Mouse (Mus musculus): Measurements from ENCODE around the gene Mllt11. TPM values are rescaled to one million over a fixed set of nuclear protein-coding genes. Genes with fewer than 3 reads are reported as not detected.
"Not testable (repeated sequence)": the region's sequence is repeated elsewhere in the genome, so short reads cannot be mapped to it uniquely, and the experiment has no call there.

Mllt11 gene
- polyA plus RNA-seq, 1 experiment from 2014 or later, result 653 TPM

- peak overlapping the region; percentile 96 for H3K4me2 ChIP-seq (ENCODE audit: low read depth, low read length)
- peaks cover 6% of the 10 kb centered on the region; the same call in 1 of the 2 replicates for H3K36me3 ChIP-seq (ENCODE audit: control insufficient read depth, insufficient read depth, low read length)
- H3K27me3 ChIP-seq (ENCODE audit: control insufficient read depth, insufficient read depth, low read length), result no peaks in the 10 kb centered on the region
- H3K9ac ChIP-seq (replicated peaks; ENCODE audit: low read depth, low read length), result peak overlapping the region; percentile 76
- peaks cover 48% of the 10 kb centered on the region for H3K4me1 ChIP-seq (ENCODE audit: control insufficient read depth, insufficient read depth, low read length)
- H3K9me3 ChIP-seq (ENCODE audit: control insufficient read depth, low read length), result no peaks in the 10 kb centered on the region
- H3K27ac ChIP-seq (ENCODE audit: low read depth, low read length), result peak overlapping the region; percentile 92
- WGBS, result 6% methylated on average over 1 of the region's 1 CpGs
- no peak for ATAC-seq (ENCODE audit: low read depth)
- H3K4me3 ChIP-seq (ENCODE audit: low read depth, low read length), result peak overlapping the region; percentile 81
Measured at GRCm38 (mm10) chr3:95227214-95227613, 4.8 kb downstream of the Mllt11 start.

GRCm38 (mm10) chr3:95224295-95224694, 7.7 kb downstream of the Mllt11 start:
- Histone ChIP-seq H3K9ac (replicated peaks; ENCODE audit: low read depth, low read length) (no peak overlapping the region), H3K27me3 (ENCODE audit: control insufficient read depth, insufficient read depth, low read length) (no peaks in the 10 kb centered on the region), H3K9me3 (ENCODE audit: control insufficient read depth, low read length) (no peaks in the 10 kb centered on the region), H3K4me2 (ENCODE audit: low read depth, low read length) (peak overlapping the region; percentile 29; the same call in 1 of the 2 replicates), H3K4me3 (ENCODE audit: low read depth, low read length) (no peak overlapping the region), H3K4me1 (ENCODE audit: control insufficient read depth, insufficient read depth, low read length) (peaks cover 22% of the 10 kb centered on the region), H3K36me3 (ENCODE audit: control insufficient read depth, insufficient read depth, low read length) (peaks cover 12% of the 10 kb centered on the region; the same call in 1 of the 2 replicates), H3K27ac (ENCODE audit: low read depth, low read length) (no peak overlapping the region)
- no peak for ATAC-seq (ENCODE audit: low read depth)
- 30% methylated on average over 6 of the region's 6 CpGs for WGBS

- H3K9ac ChIP-seq (replicated peaks; ENCODE audit: low read depth, low read length), result no peak overlapping the region
- H3K9me3 ChIP-seq (ENCODE audit: control insufficient read depth, low read length), result no peaks in the 10 kb centered on the region
- H3K36me3 ChIP-seq (ENCODE audit: control insufficient read depth, insufficient read depth, low read length), result peaks cover 14% of the 10 kb centered on the region; the same call in 1 of the 2 replicates
- peaks cover 22% of the 10 kb centered on the region for H3K4me1 ChIP-seq (ENCODE audit: control insufficient read depth, insufficient read depth, low read length)
- no peak overlapping the region for H3K4me2 ChIP-seq (ENCODE audit: low read depth, low read length)
- no peak overlapping the region for H3K27ac ChIP-seq (ENCODE audit: low read depth, low read length)
- H3K4me3 ChIP-seq (ENCODE audit: low read depth, low read length), result no peak overlapping the region
- 95% methylated on average over 2 of the region's 2 CpGs for WGBS
- no peak for ATAC-seq (ENCODE audit: low read depth)
- H3K27me3 ChIP-seq (ENCODE audit: control insufficient read depth, insufficient read depth, low read length), result no peaks in the 10 kb centered on the region
Measured at GRCm38 (mm10) chr3:95223041-95223440, 8.9 kb downstream of the Mllt11 start.

GRCm38 (mm10) chr3:95218466-95219137, 13.4 kb downstream of the Mllt11 start:
- 73% methylated on average over 6 of the region's 6 CpGs for WGBS
- no peaks in the 10 kb centered on the region for H3K9me3 ChIP-seq (ENCODE audit: control insufficient read depth, low read length)
- no peak overlapping the region for H3K9ac ChIP-seq (replicated peaks; ENCODE audit: low read depth, low read length)
- ATAC-seq (ENCODE audit: low read depth), result no peak
- H3K27me3 ChIP-seq (ENCODE audit: control insufficient read depth, insufficient read depth, low read length), result no peaks in the 10 kb centered on the region
- H3K4me2 ChIP-seq (ENCODE audit: low read depth, low read length), result peak overlapping the region; percentile 41
- peak overlapping the region; percentile 82; the same call in 1 of the 2 replicates for H3K27ac ChIP-seq (ENCODE audit: low read depth, low read length)
- H3K36me3 ChIP-seq (ENCODE audit: control insufficient read depth, insufficient read depth, low read length), result peaks cover 11% of the 10 kb centered on the region; the same call in 1 of the 2 replicates
- no peaks in the 10 kb centered on the region for H3K4me1 ChIP-seq (ENCODE audit: control insufficient read depth, insufficient read depth, low read length)
- H3K4me3 ChIP-seq (ENCODE audit: low read depth, low read length), result no peak overlapping the region

- ATAC-seq (ENCODE audit: low read depth), result peak; percentile 88
- no peaks in the 10 kb centered on the region for H3K27me3 ChIP-seq (ENCODE audit: control insufficient read depth, insufficient read depth, low read length)
- H3K9ac ChIP-seq (replicated peaks; ENCODE audit: low read depth, low read length), result peak within 1 kb of the TSS; percentile 53
- H3K36me3 ChIP-seq (ENCODE audit: control insufficient read depth, insufficient read depth, low read length), result peaks cover 11% of the 10 kb centered on the region; the same call in 1 of the 2 replicates
- H3K4me2 ChIP-seq (ENCODE audit: low read depth, low read length), result peak within 1 kb of the TSS; percentile 41
- peak within 1 kb of the TSS; percentile 42 for H3K4me3 ChIP-seq (ENCODE audit: low read depth, low read length)
- WGBS, result under 1% methylated on average over 56 of the region's 56 CpGs
- H3K27ac ChIP-seq (ENCODE audit: low read depth, low read length), result peak within 1 kb of the TSS; percentile 82
- no peaks in the 10 kb centered on the region for H3K4me1 ChIP-seq (ENCODE audit: control insufficient read depth, insufficient read depth, low read length)
- H3K9me3 ChIP-seq (ENCODE audit: control insufficient read depth, low read length), result no peaks in the 10 kb centered on the region
Measured at GRCm38 (mm10) chr3:95217255-95218134, 14.5 kb downstream of the Mllt11 start, which contains the start of gene Gabpb2. TSS of gene Gabpb2 (minus strand) at chr3:95217916.

GRCm38 (mm10) chr3:95216655-95217254, 15.2 kb downstream of the Mllt11 start:
- peak overlapping the region; percentile 53; the same call in 1 of the 2 replicates for H3K9ac ChIP-seq (replicated peaks; ENCODE audit: low read depth, low read length)
- no peak for ATAC-seq (ENCODE audit: low read depth)
- H3K27ac ChIP-seq (ENCODE audit: low read depth, low read length), result peak overlapping the region; percentile 82; the same call in 1 of the 2 replicates
- peak overlapping the region; percentile 41 for H3K4me2 ChIP-seq (ENCODE audit: low read depth, low read length)
- H3K36me3 ChIP-seq (ENCODE audit: control insufficient read depth, insufficient read depth, low read length), result peaks cover 11% of the 10 kb centered on the region; the same call in 1 of the 2 replicates
- WGBS, result 22% methylated on average over 4 of the region's 4 CpGs
- H3K27me3 ChIP-seq (ENCODE audit: control insufficient read depth, insufficient read depth, low read length), result no peaks in the 10 kb centered on the region
- no peaks in the 10 kb centered on the region for H3K4me1 ChIP-seq (ENCODE audit: control insufficient read depth, insufficient read depth, low read length)
- peak overlapping the region; percentile 42 for H3K4me3 ChIP-seq (ENCODE audit: low read depth, low read length)
- no peaks in the 10 kb centered on the region for H3K9me3 ChIP-seq (ENCODE audit: control insufficient read depth, low read length)

GRCm38 (mm10) chr3:95213609-95213975, 18.4 kb downstream of the Mllt11 start:
- H3K4me1 ChIP-seq (ENCODE audit: control insufficient read depth, insufficient read depth, low read length), result no peaks in the 10 kb centered on the region
- H3K9me3 ChIP-seq (ENCODE audit: control insufficient read depth, low read length), result no peaks in the 10 kb centered on the region
- H3K4me2 ChIP-seq (ENCODE audit: low read depth, low read length), result no peak overlapping the region
- no peak overlapping the region for H3K4me3 ChIP-seq (ENCODE audit: low read depth, low read length)
- H3K9ac ChIP-seq (replicated peaks; ENCODE audit: low read depth, low read length), result no peak overlapping the region
- H3K36me3 ChIP-seq (ENCODE audit: control insufficient read depth, insufficient read depth, low read length), result no peaks in the 10 kb centered on the region
- no peak overlapping the region for H3K27ac ChIP-seq (ENCODE audit: low read depth, low read length)
- no peaks in the 10 kb centered on the region for H3K27me3 ChIP-seq (ENCODE audit: control insufficient read depth, insufficient read depth, low read length)
- 100% methylated on average over 1 of the region's 1 CpGs for WGBS
- no peak for ATAC-seq (ENCODE audit: low read depth)

- H3K4me1 ChIP-seq (ENCODE audit: control insufficient read depth, insufficient read depth, low read length); H3K9ac ChIP-seq (replicated peaks; ENCODE audit: low read depth, low read length); H3K4me2 ChIP-seq (ENCODE audit: low read depth, low read length); H3K36me3 ChIP-seq (ENCODE audit: control insufficient read depth, insufficient read depth, low read length); H3K4me3 ChIP-seq (ENCODE audit: low read depth, low read length); ATAC-seq (ENCODE audit: low read depth); H3K27me3 ChIP-seq (ENCODE audit: control insufficient read depth, insufficient read depth, low read length); H3K9me3 ChIP-seq (ENCODE audit: control insufficient read depth, low read length); H3K27ac ChIP-seq (ENCODE audit: low read depth, low read length): not testable (repeated sequence)
- 97% methylated on average over 7 of the region's 10 CpGs for WGBS
Measured at GRCm38 (mm10) chr3:95212889-95213608, 18.9 kb downstream of the Mllt11 start.
